Mouse (Mus musculus) liver, embryonic 14.5 days (tissue): ENCODE data around the gene Kxd1. TPM values are rescaled to one million over a fixed set of nuclear protein-coding genes. Genes with fewer than 3 reads are reported as not detected.

ENCODE experiments used
- ATAC-seq: fragments of 200-750 bp; cut with Nextera tagmentation; 2 replicates; pipeline ENCODE4 v1.8.0; 2017; ENCODE audit warnings: moderate number of reproducible peaks, mild to moderate bottlenecking, moderate library complexity; ENCODE audit not compliant: insufficient read depth
- DNase-seq, 3 experiments: peaks; one replicate each; pipeline ENCODE4 v3.0.0-alpha.2; 2012 to 2013; ENCODE audit warnings: low read depth in 3 of 3, low spot score in 3 of 3
- H3K27ac ChIP-seq: fragments of 300-500 bp; sonication (generic); 2 replicates; pipeline ENCODE4 v1.5.1; 2014; ENCODE audit warnings: moderate library complexity, mild to moderate bottlenecking, control low read depth, inconsistent platforms
- H3K27me3 ChIP-seq: fragments of 300-500 bp; sonication (generic); 2 replicates; pipeline ENCODE4 v1.6.1; 2014; ENCODE audit warnings: mild to moderate bottlenecking, low read length, moderate library complexity; ENCODE audit not compliant: control insufficient read depth, insufficient read depth
- H3K36me3 ChIP-seq: fragments of 300-500 bp; sonication (generic); replicated peaks from 2 replicates; pipeline ENCODE4 v1.6.1; 2014; ENCODE audit warnings: low read depth; ENCODE audit not compliant: control insufficient read depth, insufficient read depth
- H3K4me1 ChIP-seq, 2 experiments: fragments of 200-500 bp in 1 of 2; fragments of 300-500 bp in 1 of 2; sonication (generic) in 1 of 2; replicated peaks; 2 replicates each; pipeline ENCODE4 v1.6.1; 2012 to 2014; ENCODE audit warnings: antibody characterized with exemption in 1 of 2, inconsistent platforms in 1 of 2, low read length in 1 of 2; ENCODE audit not compliant: control insufficient read depth in 2 of 2, insufficient read depth in 2 of 2
- H3K4me2 ChIP-seq: fragments of 300-500 bp; sonication (generic); 2 replicates; pipeline ENCODE4 v1.6.1; 2014; ENCODE audit warnings: low read depth, mild to moderate bottlenecking, control low read depth, moderate library complexity
- H3K4me3 ChIP-seq, 2 experiments: fragments of 200-500 bp in 1 of 2; fragments of 300-500 bp in 1 of 2; sonication (generic) in 1 of 2; 2 replicates each; pipeline ENCODE4 v1.5.1; 2012 to 2014; ENCODE audit warnings: low read depth in 2 of 2, low read length in 2 of 2, mild to moderate bottlenecking in 2 of 2, control low read depth in 1 of 2, inconsistent platforms in 1 of 2, moderate library complexity in 1 of 2; ENCODE audit not compliant: insufficient read depth in 1 of 2
- H3K9ac ChIP-seq: fragments of 300-500 bp; sonication (generic); replicated peaks from 2 replicates; pipeline ENCODE4 v1.6.1; 2014; ENCODE audit warnings: mild to moderate bottlenecking, control low read depth, moderate library complexity
- H3K9me3 ChIP-seq: fragments of 300-500 bp; sonication (generic); 2 replicates; pipeline ENCODE4 v1.6.1; 2016; ENCODE audit warnings: low read length, mixed read lengths; ENCODE audit not compliant: control insufficient read depth
- CTCF ChIP-seq: IDR thresholded peaks from 2 replicates; pipeline ENCODE4 v1.5.1; 2016; ENCODE audit warnings: antibody characterized with exemption, low read depth, control low read depth
- EP300 ChIP-seq: IDR thresholded peaks from 2 replicates; pipeline ENCODE4 v1.6.1; 2016; ENCODE audit warnings: antibody characterized with exemption, low read depth
- WGBS: fragments of 180-500 bp; shearing (Covaris S2); extraction: QIAGEN DNeasy Blood & Tissue Kit; methylation state at CpG from one replicate; pipeline ENCODE4 v1.1.7; 2014; ENCODE audit not compliant: insufficient replicate concordance; 5-methylcytosine and 5-hydroxymethylcytosine counted together
- polyA plus RNA-seq, 2 experiments: library from polyadenylated mRNA; depleted of rRNA in 1 of 2; stranded (reverse) in 1 of 2; unstranded in 1 of 2; fragments of >200 nt; fragmentation: Nextera tagmentation in 1 of 2; extraction: Ambion mirVana in 1 of 2; gene quantifications; 2 replicates each; pipeline versions ENCODE4 v1.2.1 to v1.2.3; 2012 to 2014

The Kxd1 gene
- polyA plus RNA-seq, 2 experiments = 28.9 to 32.6 TPM

DNA sequence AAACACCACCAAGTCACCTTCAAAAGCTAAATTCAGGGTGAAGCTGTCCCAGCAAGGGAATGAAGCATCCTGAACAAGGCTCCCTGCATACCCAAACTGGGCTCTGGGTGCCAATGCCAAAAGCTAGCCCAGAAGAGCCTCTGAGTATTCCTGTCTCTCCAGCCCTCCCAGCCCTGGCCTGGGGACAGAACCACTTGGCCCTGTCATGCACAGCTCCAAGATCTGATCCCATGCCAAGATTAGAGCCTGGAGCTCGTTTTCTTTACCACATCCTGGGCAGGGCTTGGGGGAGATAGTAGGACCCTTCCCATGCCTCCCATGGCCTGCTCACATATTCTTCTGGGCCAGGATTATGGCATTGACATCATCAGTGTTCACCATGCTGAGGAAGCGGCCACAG lies 8.2 kb downstream of the Kxd1 start:
- Histone ChIP-seq H3K9ac (no peak overlapping the region), H3K4me1 (peaks cover 6 to 19% of the 10 kb centered on the region in 2 experiments), H3K27me3 (no peaks in the 10 kb centered on the region), H3K27ac (no peak overlapping the region), H3K4me2 (no peak overlapping the region), H3K9me3 (no peaks in the 10 kb centered on the region), H3K36me3 (peaks cover 8% of the 10 kb centered on the region), H3K4me3 (no peak overlapping the region)
- DNase-seq = no peak
- 46% methylated on average over 2 of the region's 2 CpGs for WGBS
- no peak for ATAC-seq
- no peak for TF ChIP-seq EP300
- no peak for TF ChIP-seq CTCF

DNA sequence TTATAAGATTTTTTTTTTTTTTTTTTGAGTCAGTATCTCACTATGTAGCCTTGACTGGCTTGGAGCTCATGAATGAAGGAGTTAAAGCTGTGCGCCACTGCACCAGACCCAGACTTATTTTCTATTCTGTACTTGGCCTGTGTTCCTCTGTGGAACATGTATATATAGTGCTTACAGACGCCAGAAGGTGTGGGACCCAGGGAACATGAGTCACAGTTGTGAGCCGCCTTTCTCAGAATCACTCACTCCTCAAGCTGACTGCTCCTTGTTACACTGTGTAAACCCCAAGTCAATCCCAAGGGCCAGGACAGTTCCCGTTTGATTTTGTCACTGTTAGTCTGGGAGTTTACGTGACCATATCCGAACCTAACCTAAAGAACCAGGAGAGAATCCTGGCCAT lies 8.7 kb downstream of the Kxd1 start:
- no peak for DNase-seq
- no peak overlapping the region for H3K4me3 ChIP-seq
- H3K9ac ChIP-seq = no peak overlapping the region
- H3K4me2 ChIP-seq = no peak overlapping the region
- H3K9me3 ChIP-seq = no peaks in the 10 kb centered on the region
- ATAC-seq = no peak
- no peak for TF ChIP-seq EP300
- TF ChIP-seq CTCF = no peak
- peaks cover 10% of the 10 kb centered on the region for H3K36me3 ChIP-seq
- WGBS = 80% methylated on average over 6 of the region's 6 CpGs
- no peaks in the 10 kb centered on the region for H3K27me3 ChIP-seq
- no peak overlapping the region for H3K27ac ChIP-seq
- peaks cover 6 to 18% of the 10 kb centered on the region in 2 experiments for H3K4me1 ChIP-seq

GRCm38 (mm10) chr8:70517940-70518643 lies 9.7 kb downstream of the Kxd1 start:
- no peak overlapping the region for H3K4me2 ChIP-seq
- peaks cover 19% of the 10 kb centered on the region for H3K36me3 ChIP-seq
- no peak overlapping the region for H3K27ac ChIP-seq
- no peak overlapping the region for H3K9ac ChIP-seq
- DNase-seq (no peak), ATAC-seq (no peak)
- WGBS = 77% methylated on average over 10 of the region's 10 CpGs
- H3K4me1 ChIP-seq = peaks cover 0 to 11% of the 10 kb centered on the region in 2 experiments; a peak in 2 of 4 replicates
- no peak for TF ChIP-seq EP300
- TF ChIP-seq CTCF = no peak
- no peaks in the 10 kb centered on the region for H3K27me3 ChIP-seq
- no peaks in the 10 kb centered on the region for H3K9me3 ChIP-seq
- no peak overlapping the region for H3K4me3 ChIP-seq

DNA sequence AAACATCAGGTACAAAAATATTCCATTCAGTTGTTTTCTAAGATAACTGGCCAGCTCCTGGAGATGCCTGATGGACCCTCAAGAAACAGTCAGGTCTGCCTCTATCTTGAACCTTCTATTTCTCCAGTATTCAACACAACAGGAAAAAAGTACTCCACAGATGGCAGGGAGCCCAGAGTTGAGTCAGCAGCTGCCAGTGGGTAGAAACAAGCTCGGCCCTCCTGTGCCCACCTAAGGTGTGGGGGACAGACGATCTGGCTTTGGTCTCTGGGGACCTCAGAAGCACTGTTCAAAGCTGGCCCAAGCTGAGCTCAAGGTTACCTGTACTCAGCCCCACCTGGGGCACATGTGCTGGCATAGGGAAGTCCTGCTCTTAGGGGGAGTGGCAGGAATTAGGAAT lies 14.3 kb downstream of the Kxd1 start:
- no peak for TF ChIP-seq EP300
- TF ChIP-seq CTCF = no peak
- no peak for DNase-seq
- 68% methylated on average over 2 of the region's 2 CpGs for WGBS
- Histone ChIP-seq H3K27ac (no peak overlapping the region), H3K9ac (no peak overlapping the region), H3K36me3 (peaks cover 30% of the 10 kb centered on the region), H3K27me3 (no peaks in the 10 kb centered on the region), H3K4me2 (no peak overlapping the region), H3K9me3 (no peaks in the 10 kb centered on the region), H3K4me1 (peaks cover 22 to 26% of the 10 kb centered on the region in 2 experiments), H3K4me3 (no peak overlapping the region)
- no peak for ATAC-seq

GRCm38 (mm10) chr8:70512253-70512903 lies 15.4 kb downstream of the Kxd1 start:
- Histone ChIP-seq H3K9ac (no peak overlapping the region), H3K36me3 (peaks cover 39% of the 10 kb centered on the region), H3K4me1 (peaks cover 22 to 24% of the 10 kb centered on the region in 2 experiments), H3K9me3 (no peaks in the 10 kb centered on the region), H3K4me2 (peak overlapping the region; percentile 92), H3K27ac (peak overlapping the region; percentile 91), H3K27me3 (no peaks in the 10 kb centered on the region), H3K4me3 (peak overlapping the region in 1 of 2 experiments; percentile 64; a peak in 2 of 4 replicates)
- 59% methylated on average over 11 of the region's 11 CpGs for WGBS
- DNase-seq (no peak), ATAC-seq (no peak)
- TF ChIP-seq CTCF = no peak
- peak; percentile 45; the same call in 1 of the 2 replicates for TF ChIP-seq EP300
